Mouse (Mus musculus): Measurements from ENCODE around the gene Npw. TPM values are rescaled to one million over a fixed set of nuclear protein-coding genes. Genes with fewer than 3 reads are reported as not detected.

Gene Npw
- polyA plus RNA-seq, 1 experiment from 2014 or later = 0.26 TPM

GRCm38 (mm10) chr17:24648731-24649377 is 9.4 kb downstream of the Npw start:
- ATAC-seq (replicated peaks; ENCODE audit: insufficient number of reproducible peaks, insufficient read depth, low FRiP score, low read depth) = no peak
- 70% methylated on average over 10 of the region's 10 CpGs for WGBS
- H3K27ac ChIP-seq = peak overlapping the region; percentile 70
- 0 out of 2 replicates have a peak, but pooled peaks cover 13% of the 10 kb centered on the region for H3K27me3 ChIP-seq
- H3K4me1 ChIP-seq (replicated peaks) = peaks cover 54% of the 10 kb centered on the region
- H3K9ac ChIP-seq = peak overlapping the region; percentile 76
- H3K4me3 ChIP-seq = peak overlapping the region; percentile 73
- H3K36me3 ChIP-seq = no peaks in the 10 kb centered on the region
- H3K9me3 ChIP-seq (replicated peaks) = no peaks in the 10 kb centered on the region
- H3K4me2 ChIP-seq = peak overlapping the region; percentile 96

GRCm38 (mm10) chr17:24647493-24647892 is 10.8 kb downstream of the Npw start:
- WGBS = 69% methylated on average over 11 of the region's 11 CpGs
- Histone ChIP-seq H3K4me1 (replicated peaks) (peaks cover 57% of the 10 kb centered on the region), H3K4me3 (peak overlapping the region; percentile 29), H3K27me3 (0 out of 2 replicates have a peak, but pooled peaks cover 13% of the 10 kb centered on the region), H3K36me3 (no peaks in the 10 kb centered on the region), H3K9ac (0 out of 2 replicates have a peak overlapping the region, but pooled peaks have one; percentile 6), H3K27ac (peak overlapping the region; percentile 70), H3K9me3 (replicated peaks) (no peaks in the 10 kb centered on the region), H3K4me2 (peak overlapping the region; percentile 96)
- no peak for ATAC-seq (replicated peaks; ENCODE audit: insufficient number of reproducible peaks, insufficient read depth, low FRiP score, low read depth)

- WGBS = 76% methylated on average over 4 of the region's 4 CpGs
- Histone ChIP-seq H3K27me3 (0 out of 2 replicates have a peak, but pooled peaks cover 13% of the 10 kb centered on the region), H3K27ac (peak overlapping the region; percentile 70), H3K9me3 (replicated peaks) (no peaks in the 10 kb centered on the region), H3K4me1 (replicated peaks) (peaks cover 57% of the 10 kb centered on the region), H3K4me2 (no peak overlapping the region), H3K9ac (no peak overlapping the region), H3K4me3 (no peak overlapping the region), H3K36me3 (no peaks in the 10 kb centered on the region)
- no peak for ATAC-seq (replicated peaks; ENCODE audit: insufficient number of reproducible peaks, insufficient read depth, low FRiP score, low read depth)
Observed at GRCm38 (mm10) chr17:24646381-24646780, 11.9 kb downstream of the Npw start.

- H3K4me3 ChIP-seq = no peak overlapping the region
- H3K27ac ChIP-seq = peak overlapping the region; percentile 70
- 0 out of 2 replicates have a peak, but pooled peaks cover 9% of the 10 kb centered on the region for H3K27me3 ChIP-seq
- peak overlapping the region; percentile 33; the same call in 1 of the 2 replicates for H3K4me2 ChIP-seq
- H3K9ac ChIP-seq = no peak overlapping the region
- H3K4me1 ChIP-seq (replicated peaks) = peaks cover 57% of the 10 kb centered on the region
- no peaks in the 10 kb centered on the region; the same call in 1 of the 2 replicates for H3K36me3 ChIP-seq
- no peaks in the 10 kb centered on the region for H3K9me3 ChIP-seq (replicated peaks)
- ATAC-seq (replicated peaks; ENCODE audit: insufficient number of reproducible peaks, insufficient read depth, low FRiP score, low read depth) = no peak
- 52% methylated on average over 3 of the region's 3 CpGs for WGBS
Observed at GRCm38 (mm10) chr17:24645916-24646315, 12.3 kb downstream of the Npw start.

GRCm38 (mm10) chr17:24644875-24645721 is 13.2 kb downstream of the Npw start:
- Histone ChIP-seq H3K4me1 (replicated peaks) (peaks cover 53% of the 10 kb centered on the region), H3K27me3 (0 out of 2 replicates have a peak, but pooled peaks cover 9% of the 10 kb centered on the region), H3K36me3 (no peaks in the 10 kb centered on the region; the same call in 1 of the 2 replicates), H3K9me3 (replicated peaks) (no peaks in the 10 kb centered on the region), H3K4me2 (peak overlapping the region; percentile 38), H3K4me3 (peak overlapping the region; percentile 12; the same call in 1 of the 2 replicates), H3K9ac (no peak overlapping the region), H3K27ac (peak overlapping the region; percentile 70)
- 62% methylated on average over 9 of the region's 9 CpGs for WGBS
- ATAC-seq (replicated peaks; ENCODE audit: insufficient number of reproducible peaks, insufficient read depth, low FRiP score, low read depth) = peak; percentile 27

- WGBS = 34% methylated on average over 7 of the region's 7 CpGs
- Histone ChIP-seq H3K4me2 (peak overlapping the region; percentile 38), H3K27me3 (0 out of 2 replicates have a peak, but pooled peaks cover 9% of the 10 kb centered on the region), H3K9ac (peak overlapping the region; percentile 7; the same call in 1 of the 2 replicates), H3K36me3 (peaks cover 4% of the 10 kb centered on the region; the same call in 1 of the 2 replicates), H3K9me3 (replicated peaks) (no peaks in the 10 kb centered on the region), H3K27ac (peak overlapping the region; percentile 70), H3K4me3 (peak overlapping the region; percentile 12; the same call in 1 of the 2 replicates), H3K4me1 (replicated peaks) (peaks cover 56% of the 10 kb centered on the region)
- 0 out of 2 replicates have a peak, but pooled peaks have one; percentile 20 for ATAC-seq (replicated peaks; ENCODE audit: insufficient number of reproducible peaks, insufficient read depth, low FRiP score, low read depth)
Observed at GRCm38 (mm10) chr17:24644030-24644715, 14.1 kb downstream of the Npw start.

- Histone ChIP-seq H3K27me3 (0 out of 2 replicates have a peak, but pooled peaks cover 3% of the 10 kb centered on the region), H3K4me3 (no peak overlapping the region), H3K9me3 (replicated peaks) (no peaks in the 10 kb centered on the region), H3K9ac (no peak overlapping the region), H3K36me3 (peaks cover 4% of the 10 kb centered on the region; the same call in 1 of the 2 replicates), H3K4me1 (replicated peaks) (peaks cover 49% of the 10 kb centered on the region), H3K27ac (no peak overlapping the region), H3K4me2 (peak overlapping the region; percentile 38; the same call in 1 of the 2 replicates)
- no peak for ATAC-seq (replicated peaks; ENCODE audit: insufficient number of reproducible peaks, insufficient read depth, low FRiP score, low read depth)
- WGBS = 72% methylated on average over 6 of the region's 6 CpGs
Observed at GRCm38 (mm10) chr17:24642791-24643343, 15.4 kb downstream of the Npw start.

GRCm38 (mm10) chr17:24641944-24642343 is 16.3 kb downstream of the Npw start:
- H3K4me2 ChIP-seq = no peak overlapping the region
- H3K27me3 ChIP-seq = 0 out of 2 replicates have a peak, but pooled peaks cover 3% of the 10 kb centered on the region
- WGBS = 86% methylated on average over 14 of the region's 14 CpGs
- peaks cover 45% of the 10 kb centered on the region for H3K4me1 ChIP-seq (replicated peaks)
- H3K9me3 ChIP-seq (replicated peaks) = no peaks in the 10 kb centered on the region
- H3K36me3 ChIP-seq = peaks cover 4% of the 10 kb centered on the region; the same call in 1 of the 2 replicates
- no peak overlapping the region for H3K4me3 ChIP-seq
- no peak overlapping the region for H3K9ac ChIP-seq
- no peak for ATAC-seq (replicated peaks; ENCODE audit: insufficient number of reproducible peaks, insufficient read depth, low FRiP score, low read depth)
- H3K27ac ChIP-seq = no peak overlapping the region

- 95% methylated on average over 15 of the region's 15 CpGs for WGBS
- Histone ChIP-seq H3K36me3 (peaks cover 4% of the 10 kb centered on the region; the same call in 1 of the 2 replicates), H3K27ac (no peak overlapping the region), H3K4me2 (no peak overlapping the region), H3K4me3 (no peak overlapping the region), H3K27me3 (0 out of 2 replicates have a peak, but pooled peaks cover 3% of the 10 kb centered on the region), H3K9me3 (replicated peaks) (no peaks in the 10 kb centered on the region), H3K9ac (no peak overlapping the region), H3K4me1 (replicated peaks) (peaks cover 40% of the 10 kb centered on the region)
- no peak for ATAC-seq (replicated peaks; ENCODE audit: insufficient number of reproducible peaks, insufficient read depth, low FRiP score, low read depth)
Observed at GRCm38 (mm10) chr17:24640581-24640980, 17.7 kb downstream of the Npw start.

- H3K9ac ChIP-seq = no peak overlapping the region
- 89% methylated on average over 7 of the region's 7 CpGs for WGBS
- H3K27me3 ChIP-seq = peaks cover 5% of the 10 kb centered on the region; the same call in 1 of the 2 replicates
- H3K9me3 ChIP-seq (replicated peaks) = no peaks in the 10 kb centered on the region
- peaks cover 38% of the 10 kb centered on the region for H3K4me1 ChIP-seq (replicated peaks)
- no peak overlapping the region for H3K4me3 ChIP-seq
- H3K36me3 ChIP-seq = peaks cover 4% of the 10 kb centered on the region; the same call in 1 of the 2 replicates
- ATAC-seq (replicated peaks; ENCODE audit: insufficient number of reproducible peaks, insufficient read depth, low FRiP score, low read depth) = no peak
- H3K27ac ChIP-seq = peak overlapping the region; percentile 75; the same call in 1 of the 2 replicates
- no peak overlapping the region for H3K4me2 ChIP-seq
Observed at GRCm38 (mm10) chr17:24640119-24640518, 18.1 kb downstream of the Npw start.
